Mouse (Mus musculus) intestine, embryonic 14.5 days (tissue): ENCODE data around the gene Tenm3. TPM values are rescaled to one million over a fixed set of nuclear protein-coding genes. Genes with fewer than 3 reads are reported as not detected.

Experiments used
- ATAC-seq: fragments of 200-750 bp; cut with Nextera tagmentation; replicated peaks from 2 replicates; pipeline ENCODE4 v1.8.0; 2017; ENCODE audit warnings: low read depth, moderate number of reproducible peaks, moderate TSS enrichment, moderate library complexity; ENCODE audit not compliant: low FRiP score, low TSS enrichment
- DNase-seq: peaks from one replicate; pipeline ENCODE4 v3.0.0-alpha.2; 2018; ENCODE audit warnings: low spot score
- H3K27ac ChIP-seq: fragments of 300-500 bp; sonication (generic); 2 replicates; pipeline ENCODE4 v1.5.1; 2014; ENCODE audit warnings: low read depth, mild to moderate bottlenecking, control low read depth
- H3K27me3 ChIP-seq: fragments of 300-500 bp; sonication (generic); replicated peaks from 2 replicates; pipeline ENCODE4 v1.6.1; 2014; ENCODE audit warnings: low read length, control low read depth; ENCODE audit not compliant: control insufficient read depth, insufficient read depth
- H3K36me3 ChIP-seq: fragments of 300-500 bp; sonication (generic); 2 replicates; pipeline ENCODE4 v1.6.1; 2014; ENCODE audit warnings: low read length, control low read depth; ENCODE audit not compliant: control insufficient read depth, insufficient read depth
- H3K4me1 ChIP-seq: fragments of 300-500 bp; sonication (generic); replicated peaks from 2 replicates; pipeline ENCODE4 v1.6.1; 2014; ENCODE audit warnings: low read length, control low read depth, mixed read lengths; ENCODE audit not compliant: control insufficient read depth, insufficient read depth
- H3K4me2 ChIP-seq: fragments of 300-500 bp; sonication (generic); 2 replicates; pipeline ENCODE4 v1.6.1; 2014; ENCODE audit warnings: low read length
- H3K4me3 ChIP-seq: fragments of 300-500 bp; sonication (generic); 2 replicates; pipeline ENCODE4 v1.5.1; 2014; ENCODE audit warnings: low read depth, low read length, control low read depth, mixed read lengths
- H3K9ac ChIP-seq: fragments of 300-500 bp; sonication (generic); 2 replicates; pipeline ENCODE4 v1.6.1; 2014; ENCODE audit warnings: mild to moderate bottlenecking, low read length
- H3K9me3 ChIP-seq: fragments of 300-500 bp; sonication (generic); 2 replicates; pipeline ENCODE4 v1.6.1; 2016; ENCODE audit warnings: low read length, control low read depth; ENCODE audit not compliant: control insufficient read depth
- WGBS: fragments of 180-500 bp; shearing (Covaris S2); extraction: QIAGEN DNeasy Blood & Tissue Kit; methylation state at CpG from one replicate; pipeline ENCODE4 v1.1.7; 2014; 5-methylcytosine and 5-hydroxymethylcytosine counted together
- polyA plus RNA-seq: library from polyadenylated mRNA; unstranded; fragments of >200 nt; fragmentation: Nextera tagmentation; extraction: Ambion mirVana; gene quantifications from 2 replicates; pipeline ENCODE4 v1.2.1, GENCODE M21; 2014

Gene Tenm3
- polyA plus RNA-seq, 1 experiment from 2014 or later, result 32.1 TPM

GRCm38 (mm10) chr8:48341692-48342091 lies 502.1 kb downstream of the Tenm3 start:
- no peak overlapping the region for H3K4me2 ChIP-seq
- H3K4me3 ChIP-seq, result no peak overlapping the region
- no peak overlapping the region for H3K27ac ChIP-seq
- H3K36me3 ChIP-seq, result peaks cover 5% of the 10 kb centered on the region; the same call in 1 of the 2 replicates
- WGBS, result 81% methylated on average over 4 of the region's 4 CpGs
- no peak overlapping the region for H3K9ac ChIP-seq
- H3K9me3 ChIP-seq, result no peaks in the 10 kb centered on the region
- H3K27me3 ChIP-seq, result no peaks in the 10 kb centered on the region
- ATAC-seq (no peak), DNase-seq (no peak)
- H3K4me1 ChIP-seq, result no peaks in the 10 kb centered on the region

- H3K9ac ChIP-seq, result no peak overlapping the region
- no peak overlapping the region for H3K4me3 ChIP-seq
- H3K4me2 ChIP-seq, result no peak overlapping the region
- H3K9me3 ChIP-seq, result no peaks in the 10 kb centered on the region
- 89% methylated on average over 5 of the region's 5 CpGs for WGBS
- ATAC-seq, result no peak
- peaks cover 5% of the 10 kb centered on the region; the same call in 1 of the 2 replicates for H3K36me3 ChIP-seq
- no peaks in the 10 kb centered on the region for H3K4me1 ChIP-seq
- no peaks in the 10 kb centered on the region for H3K27me3 ChIP-seq
- DNase-seq, result no peak
- no peak overlapping the region for H3K27ac ChIP-seq
Observed at GRCm38 (mm10) chr8:48341276-48341675, 502.5 kb downstream of the Tenm3 start.

GRCm38 (mm10) chr8:48322655-48323265 lies 521.0 kb downstream of the Tenm3 start:
- 93% methylated on average over 11 of the region's 11 CpGs for WGBS
- Histone ChIP-seq H3K27ac (no peak overlapping the region), H3K9me3 (no peaks in the 10 kb centered on the region), H3K4me2 (no peak overlapping the region), H3K36me3 (no peaks in the 10 kb centered on the region), H3K4me3 (no peak overlapping the region), H3K4me1 (no peaks in the 10 kb centered on the region), H3K9ac (no peak overlapping the region), H3K27me3 (no peaks in the 10 kb centered on the region)
- no peak for ATAC-seq
- DNase-seq, result no peak

GRCm38 (mm10) chr8:48322240-48322639 lies 521.5 kb downstream of the Tenm3 start:
- no peaks in the 10 kb centered on the region for H3K4me1 ChIP-seq
- H3K4me3 ChIP-seq, result no peak overlapping the region
- ATAC-seq, result no peak
- WGBS, result 97% methylated on average over 6 of the region's 6 CpGs
- H3K9me3 ChIP-seq, result no peaks in the 10 kb centered on the region
- no peaks in the 10 kb centered on the region for H3K27me3 ChIP-seq
- H3K9ac ChIP-seq, result no peak overlapping the region
- H3K4me2 ChIP-seq, result no peak overlapping the region
- 0 out of 2 replicates have a peak, but pooled peaks cover under 1% of the 10 kb centered on the region for H3K36me3 ChIP-seq
- no peak overlapping the region for H3K27ac ChIP-seq
- DNase-seq, result no peak

- WGBS, result 93% methylated on average over 3 of the region's 3 CpGs
- H3K4me3 ChIP-seq, result no peak overlapping the region
- H3K4me1 ChIP-seq, result no peaks in the 10 kb centered on the region
- no peak for DNase-seq
- H3K9me3 ChIP-seq, result no peaks in the 10 kb centered on the region
- no peaks in the 10 kb centered on the region for H3K27me3 ChIP-seq
- no peak for ATAC-seq
- H3K4me2 ChIP-seq, result no peak overlapping the region
- no peak overlapping the region for H3K27ac ChIP-seq
- H3K36me3 ChIP-seq, result 0 out of 2 replicates have a peak, but pooled peaks cover 8% of the 10 kb centered on the region
- H3K9ac ChIP-seq, result no peak overlapping the region
Observed at GRCm38 (mm10) chr8:48319674-48320073, 524.1 kb downstream of the Tenm3 start.

GRCm38 (mm10) chr8:48317498-48317897 lies 526.3 kb downstream of the Tenm3 start:
- no peak overlapping the region for H3K4me3 ChIP-seq
- no peak overlapping the region for H3K4me2 ChIP-seq
- 0 out of 2 replicates have a peak, but pooled peaks cover 4% of the 10 kb centered on the region for H3K4me1 ChIP-seq
- 0 out of 2 replicates have a peak, but pooled peaks cover 8% of the 10 kb centered on the region for H3K36me3 ChIP-seq
- ATAC-seq (no peak), DNase-seq (no peak)
- H3K27ac ChIP-seq, result no peak overlapping the region
- no peaks in the 10 kb centered on the region for H3K27me3 ChIP-seq
- WGBS, result 92% methylated on average over 10 of the region's 10 CpGs
- no peak overlapping the region for H3K9ac ChIP-seq
- H3K9me3 ChIP-seq, result no peaks in the 10 kb centered on the region

- Histone ChIP-seq H3K9ac (no peak overlapping the region), H3K4me2 (no peak overlapping the region), H3K27ac (no peak overlapping the region), H3K4me3 (no peak overlapping the region), H3K27me3 (no peaks in the 10 kb centered on the region), H3K36me3 (0 out of 2 replicates have a peak, but pooled peaks cover 8% of the 10 kb centered on the region), H3K9me3 (no peaks in the 10 kb centered on the region), H3K4me1 (peaks cover 4% of the 10 kb centered on the region; the same call in 1 of the 2 replicates)
- 58% methylated on average over 8 of the region's 8 CpGs for WGBS
- ATAC-seq (no peak), DNase-seq (no peak)
Observed at GRCm38 (mm10) chr8:48315605-48316004, 528.1 kb downstream of the Tenm3 start.

- H3K4me3 ChIP-seq, result no peak overlapping the region
- H3K27ac ChIP-seq, result no peak overlapping the region
- 0 out of 2 replicates have a peak, but pooled peaks cover 8% of the 10 kb centered on the region for H3K36me3 ChIP-seq
- no peak for ATAC-seq
- no peak for DNase-seq
- H3K4me2 ChIP-seq, result no peak overlapping the region
- no peaks in the 10 kb centered on the region for H3K27me3 ChIP-seq
- H3K4me1 ChIP-seq, result peaks cover 10% of the 10 kb centered on the region
- H3K9me3 ChIP-seq, result no peaks in the 10 kb centered on the region
- no peak overlapping the region for H3K9ac ChIP-seq
- WGBS, result 42% methylated on average over 5 of the region's 5 CpGs
Observed at GRCm38 (mm10) chr8:48313985-48314368, 529.8 kb downstream of the Tenm3 start.
